Mouse (Mus musculus) embryonic facial prominence, embryonic 11.5 days (tissue): ENCODE measurements around the gene A630023A22Rik. TPM values are rescaled to one million over a fixed set of nuclear protein-coding genes. Genes with fewer than 3 reads are reported as not detected.

Experiments used
- ATAC-seq: fragments of 200-750 bp; cut with Nextera tagmentation; replicated peaks from 2 replicates; pipeline ENCODE4 v1.8.0; 2017; ENCODE audit warnings: low read depth; ENCODE audit not compliant: insufficient number of reproducible peaks, low FRiP score, low TSS enrichment
- DNase-seq: peaks from one replicate; pipeline ENCODE4 v3.0.0-alpha.2; 2015; ENCODE audit warnings: low spot score
- H3K27ac ChIP-seq: fragments of 300-500 bp; sonication (generic); replicated peaks from 2 replicates; pipeline ENCODE4 v1.5.1; 2014; ENCODE audit warnings: mild to moderate bottlenecking, low read depth, low read length, control low read depth
- H3K27me3 ChIP-seq: fragments of 300-500 bp; sonication (generic); 2 replicates; pipeline ENCODE4 v1.6.1; 2014; ENCODE audit warnings: mild to moderate bottlenecking, low read length, moderate library complexity, mixed read lengths; ENCODE audit not compliant: control insufficient read depth, insufficient read depth
- H3K36me3 ChIP-seq: fragments of 300-500 bp; sonication (generic); replicated peaks from 2 replicates; pipeline ENCODE4 v1.6.1; 2014; ENCODE audit warnings: low read depth, mild to moderate bottlenecking, low read length, moderate library complexity, mixed read lengths; ENCODE audit not compliant: control insufficient read depth, insufficient read depth
- H3K4me1 ChIP-seq: fragments of 300-500 bp; sonication (generic); 2 replicates; pipeline ENCODE4 v1.6.1; 2014; ENCODE audit warnings: low read length, mixed read lengths; ENCODE audit not compliant: control insufficient read depth, insufficient read depth
- H3K4me2 ChIP-seq: fragments of 300-500 bp; sonication (generic); 2 replicates; pipeline ENCODE4 v1.6.1; 2014; ENCODE audit warnings: low read depth, mild to moderate bottlenecking, control low read depth, low read length, moderate library complexity
- H3K4me3 ChIP-seq: fragments of 300-500 bp; sonication (generic); 2 replicates; pipeline ENCODE4 v1.5.1; 2014; ENCODE audit warnings: low read depth, low read length, control low read depth
- H3K9ac ChIP-seq: fragments of 300-500 bp; sonication (generic); replicated peaks from 2 replicates; pipeline ENCODE4 v1.6.1; 2014; ENCODE audit warnings: mild to moderate bottlenecking, control low read depth, low read length
- H3K9me3 ChIP-seq: fragments of 300-500 bp; sonication (generic); replicated peaks from 2 replicates; pipeline ENCODE4 v1.6.1; 2016; ENCODE audit warnings: mild to moderate bottlenecking, low read length, inconsistent platforms, mixed read lengths; ENCODE audit not compliant: control insufficient read depth
- WGBS: fragments of 180-500 bp; shearing (Covaris S2); extraction: QIAGEN DNeasy Blood & Tissue Kit; methylation state at CpG from one replicate; pipeline ENCODE4 v1.1.7; 2014; 5-methylcytosine and 5-hydroxymethylcytosine counted together
- polyA plus RNA-seq: library from polyadenylated mRNA; unstranded; fragments of >200 nt; fragmentation: Nextera tagmentation; extraction: Ambion mirVana; gene quantifications from 2 replicates; pipeline ENCODE4 v1.2.1, GENCODE M21; 2014

A630023A22Rik gene
- polyA plus RNA-seq: not detected in 2 replicates

DNA sequence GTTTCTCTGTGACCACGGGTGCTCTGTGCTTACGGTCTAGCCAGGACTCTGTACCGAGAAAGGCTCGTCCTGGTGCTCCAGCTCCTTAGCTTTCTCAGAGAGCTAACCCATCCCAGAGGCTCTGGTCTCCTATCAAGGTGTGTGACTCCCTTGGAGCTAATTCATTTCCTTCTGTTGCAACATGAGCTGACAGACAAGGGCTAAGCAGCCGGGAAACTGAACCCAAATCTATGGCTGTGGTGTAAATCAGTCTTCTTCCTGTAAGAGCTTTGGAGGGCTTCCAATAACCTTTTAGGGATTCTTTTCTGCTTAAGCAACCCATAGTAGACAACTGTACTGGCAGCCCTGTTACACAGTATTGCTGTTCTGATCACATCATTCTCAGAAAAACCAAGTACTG, at the start of gene A630023A22Rik:
TSS of gene A630023A22Rik (minus strand) at position 154 of the 400 bp plus-strand sequence.
- no peaks in the 10 kb centered on the region for H3K36me3 ChIP-seq
- DNase-seq: no peak
- no peak within 1 kb of the TSS for H3K27ac ChIP-seq
- H3K9me3 ChIP-seq: no peaks in the 10 kb centered on the region
- no peak within 1 kb of the TSS for H3K4me3 ChIP-seq
- H3K27me3 ChIP-seq: no peaks in the 10 kb centered on the region
- H3K9ac ChIP-seq: no peak within 1 kb of the TSS
- H3K4me1 ChIP-seq: no peaks in the 10 kb centered on the region
- H3K4me2 ChIP-seq: no peak within 1 kb of the TSS
- 75% methylated on average over 5 of the region's 5 CpGs for WGBS
- no peak for ATAC-seq

DNA sequence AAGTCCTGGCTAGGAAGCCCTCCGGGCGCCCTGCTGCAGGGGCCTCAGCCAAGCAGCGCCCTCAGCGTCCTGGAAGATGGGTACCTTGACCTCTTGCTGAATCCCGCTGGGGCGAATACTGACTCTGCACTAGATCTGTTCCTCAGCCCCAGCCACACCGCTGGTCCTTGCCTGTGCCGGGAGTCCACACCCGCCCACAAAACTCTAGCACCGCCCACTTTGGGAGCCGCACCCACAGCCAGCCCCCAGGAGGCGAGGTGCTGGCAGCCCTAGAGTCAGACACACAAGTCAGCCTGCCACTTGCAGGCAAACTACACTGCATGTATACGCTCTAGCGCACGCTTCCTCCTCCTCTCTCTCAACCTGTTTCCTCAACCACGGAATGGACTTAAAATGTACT, 49.8 kb upstream of the A630023A22Rik start, which contains the start of gene Npy4r:
TSS of gene Npy4r (minus strand) at position 148 of the 400 bp plus-strand sequence.
- no peak within 1 kb of the TSS for H3K4me3 ChIP-seq
- DNase-seq (peak; percentile 54), ATAC-seq (no peak; the same call in 1 of the 2 replicates)
- 14% methylated on average over 16 of the region's 16 CpGs for WGBS
- H3K27me3 ChIP-seq: no peaks in the 10 kb centered on the region
- no peaks in the 10 kb centered on the region for H3K9me3 ChIP-seq
- no peak within 1 kb of the TSS for H3K27ac ChIP-seq
- H3K36me3 ChIP-seq: no peaks in the 10 kb centered on the region
- no peak within 1 kb of the TSS for H3K9ac ChIP-seq
- no peak within 1 kb of the TSS; the same call in 1 of the 2 replicates for H3K4me2 ChIP-seq
- H3K4me1 ChIP-seq: peaks cover 2% of the 10 kb centered on the region; the same call in 1 of the 2 replicates

DNA sequence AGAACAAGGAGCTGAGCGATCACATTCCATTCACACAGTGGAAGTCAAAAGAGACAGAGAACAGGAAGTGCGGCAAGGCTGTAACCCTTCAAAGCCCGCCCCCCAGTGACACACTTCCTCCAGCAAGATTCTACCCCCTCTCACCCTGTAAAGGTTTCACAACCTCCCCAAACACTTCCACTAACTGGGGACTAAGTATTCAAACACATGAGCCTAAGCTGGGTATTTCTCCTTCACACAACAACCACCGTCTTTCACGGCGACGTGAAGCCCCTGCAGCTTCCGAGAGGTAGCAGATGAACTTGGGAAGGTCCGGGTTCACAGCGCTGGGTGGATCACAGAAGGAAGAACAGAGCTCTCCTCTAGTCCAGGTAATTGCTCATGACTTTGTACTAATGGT, 40.4 kb upstream of the A630023A22Rik start:
- 91% methylated on average over 10 of the region's 10 CpGs for WGBS

DNA sequence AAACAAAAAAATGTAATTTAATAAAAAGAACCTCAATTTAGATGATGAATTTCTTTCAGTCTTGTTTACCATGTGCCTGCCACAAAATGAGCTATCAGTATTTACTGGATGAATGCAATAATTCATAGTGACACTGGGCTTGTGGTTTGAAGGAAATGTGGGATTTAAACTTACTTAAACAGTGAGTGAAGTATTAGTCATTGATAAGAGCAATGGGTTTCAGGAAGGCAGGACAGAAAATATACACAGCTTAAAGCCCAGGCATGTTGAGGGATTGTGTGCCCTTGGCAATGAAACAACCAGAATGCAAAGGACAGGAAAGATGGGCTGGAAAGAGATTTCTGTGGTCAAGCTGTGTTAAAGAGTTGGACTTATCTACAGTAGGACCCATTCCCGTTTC, 39.8 kb upstream of the A630023A22Rik start:
- ATAC-seq (no peak), DNase-seq (no peak)
- H3K4me1 ChIP-seq: no peaks in the 10 kb centered on the region
- H3K4me3 ChIP-seq: no peak overlapping the region
- no peaks in the 10 kb centered on the region for H3K36me3 ChIP-seq
- H3K4me2 ChIP-seq: no peak overlapping the region
- H3K27ac ChIP-seq: no peak overlapping the region
- WGBS: 71% methylated on average over 1 of the region's 1 CpGs
- no peaks in the 10 kb centered on the region for H3K27me3 ChIP-seq
- no peaks in the 10 kb centered on the region for H3K9me3 ChIP-seq
- H3K9ac ChIP-seq: no peak overlapping the region

More for the DNA sequence above, 40.4 kb upstream of the A630023A22Rik start:
- ATAC-seq (no peak), DNase-seq (no peak)
- Histone ChIP-seq H3K4me2 (no peak overlapping the region), H3K27ac (no peak overlapping the region), H3K4me3 (no peak overlapping the region), H3K4me1 (no peaks in the 10 kb centered on the region), H3K9ac (no peak overlapping the region), H3K27me3 (no peaks in the 10 kb centered on the region), H3K36me3 (no peaks in the 10 kb centered on the region), H3K9me3 (no peaks in the 10 kb centered on the region)

DNA sequence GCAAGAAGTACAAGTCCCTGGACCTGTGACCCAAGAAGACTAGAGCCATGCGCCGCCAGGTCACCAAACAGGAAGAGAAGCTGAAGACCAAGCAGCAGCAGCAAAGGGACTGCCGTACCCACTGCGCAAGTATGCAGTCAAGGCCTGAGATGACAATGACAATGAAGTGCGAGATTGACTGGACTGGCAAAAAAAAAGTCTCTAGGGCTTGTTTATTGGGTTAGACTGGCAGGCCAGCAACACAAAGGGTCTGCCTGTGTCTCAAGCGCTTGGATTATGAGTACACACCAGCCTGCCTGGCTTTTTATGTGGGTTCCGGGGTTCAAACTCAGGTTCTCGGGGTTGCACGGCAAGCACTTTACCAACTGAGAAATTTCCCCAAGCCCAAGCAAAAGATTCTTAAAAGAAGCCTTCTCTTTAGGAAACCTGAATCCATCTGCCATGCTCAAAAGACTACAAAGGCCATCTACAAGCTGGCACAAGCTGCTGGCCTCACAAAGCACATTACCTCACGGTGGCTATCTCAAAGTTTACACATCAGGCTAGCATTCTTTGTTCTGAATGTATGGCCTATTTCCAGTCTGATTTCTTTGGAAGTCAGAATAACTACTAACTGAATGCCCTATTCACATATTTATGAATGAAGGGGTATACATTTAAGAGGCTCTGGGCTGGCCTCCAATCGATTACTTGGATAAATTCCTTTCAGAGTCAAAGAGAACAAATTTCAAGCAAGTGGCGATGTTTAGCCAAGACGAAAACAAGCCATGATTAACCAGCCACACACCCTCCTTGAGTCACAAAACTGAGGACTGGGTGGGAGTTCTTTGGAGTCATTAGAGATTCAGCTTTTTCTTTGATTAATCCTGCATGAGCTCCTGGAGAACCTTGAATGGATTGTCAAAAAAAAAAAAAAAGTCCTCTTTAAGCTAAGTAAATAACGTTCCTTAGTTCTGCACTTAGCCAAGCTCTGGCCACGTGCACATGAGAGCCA, 37.4 kb upstream of the A630023A22Rik start:
- DNase-seq (peak; percentile 4), ATAC-seq (no peak)
- no peak overlapping the region for H3K27ac ChIP-seq

DNA sequence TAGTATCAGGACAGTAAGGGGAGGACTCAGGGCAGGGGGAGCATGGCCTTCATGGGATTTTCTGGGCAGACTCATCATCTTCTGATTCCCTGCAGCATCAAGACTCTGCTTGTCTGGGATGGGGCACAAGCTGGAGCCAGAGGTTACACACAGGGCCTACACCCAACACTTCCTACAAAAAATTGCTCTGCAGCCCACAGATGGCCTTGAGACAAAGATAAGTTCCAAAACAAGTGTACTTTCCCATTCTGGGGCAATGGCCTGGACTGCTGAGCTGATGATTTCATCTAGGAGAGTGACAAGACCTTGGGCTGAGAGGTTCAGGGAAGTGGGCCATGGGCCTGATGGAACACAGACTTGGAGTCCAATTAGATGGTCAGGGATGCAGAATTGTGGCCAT, 32.8 kb upstream of the A630023A22Rik start:
- Histone ChIP-seq H3K9ac (no peak overlapping the region), H3K27ac (no peak overlapping the region), H3K36me3 (no peaks in the 10 kb centered on the region), H3K4me3 (no peak overlapping the region), H3K9me3 (no peaks in the 10 kb centered on the region), H3K4me1 (no peaks in the 10 kb centered on the region), H3K27me3 (no peaks in the 10 kb centered on the region), H3K4me2 (no peak overlapping the region)
- DNase-seq: no peak
- no peak for ATAC-seq

More for the DNA sequence above, 37.4 kb upstream of the A630023A22Rik start:
- Histone ChIP-seq H3K4me3 (no peak overlapping the region), H3K36me3 (no peaks in the 10 kb centered on the region), H3K4me1 (no peaks in the 10 kb centered on the region), H3K4me2 (no peak overlapping the region), H3K9me3 (no peaks in the 10 kb centered on the region), H3K27me3 (no peaks in the 10 kb centered on the region), H3K9ac (no peak overlapping the region)
- WGBS: 82% methylated on average over 15 of the region's 15 CpGs

DNA sequence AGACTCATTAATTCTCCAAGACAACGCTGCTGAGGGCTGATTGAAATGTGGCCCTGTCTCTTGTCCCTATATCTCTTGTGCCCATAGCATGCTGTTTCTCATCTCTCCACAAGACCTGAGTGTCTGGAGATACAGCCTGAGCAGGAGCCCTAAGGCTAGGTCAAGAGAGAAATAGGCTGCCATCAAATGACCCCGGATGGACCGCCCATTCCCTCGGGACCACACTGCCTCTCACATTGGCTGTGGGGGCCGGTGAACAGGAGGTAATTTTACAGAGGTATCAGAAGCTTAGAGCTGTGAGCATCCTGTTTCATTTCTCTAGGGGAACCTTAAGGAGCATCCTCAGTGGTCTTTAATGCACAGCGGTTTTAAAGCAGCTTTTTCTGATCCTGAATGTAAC, 28.7 kb upstream of the A630023A22Rik start:
- Histone ChIP-seq H3K36me3 (no peaks in the 10 kb centered on the region), H3K4me3 (no peak overlapping the region), H3K9ac (no peak overlapping the region), H3K4me1 (no peaks in the 10 kb centered on the region), H3K27ac (no peak overlapping the region), H3K4me2 (no peak overlapping the region), H3K27me3 (no peaks in the 10 kb centered on the region), H3K9me3 (no peaks in the 10 kb centered on the region)
- DNase-seq (no peak), ATAC-seq (no peak)
- 62% methylated on average over 6 of the region's 6 CpGs for WGBS

DNA sequence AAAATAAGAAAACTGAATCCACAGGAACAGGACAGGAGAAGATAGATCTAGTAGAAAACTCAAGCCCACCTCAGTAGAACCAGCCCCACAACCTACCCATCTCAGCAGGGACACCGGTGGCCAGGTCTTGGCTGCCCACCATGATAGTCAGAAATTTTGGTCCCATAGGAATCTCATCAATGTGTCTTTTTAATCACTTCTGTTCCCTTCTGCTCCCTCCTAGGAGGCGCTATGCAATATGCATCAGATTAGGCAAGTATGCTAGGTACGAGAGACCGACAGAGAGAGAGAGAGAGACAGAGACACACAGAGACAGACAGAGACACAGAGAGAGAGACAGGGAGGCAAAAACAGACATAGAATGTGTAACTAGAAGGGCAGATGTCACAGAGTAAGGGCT, 19.1 kb upstream of the A630023A22Rik start:
- WGBS: 92% methylated on average over 4 of the region's 4 CpGs
- no peak for ATAC-seq

More for the DNA sequence above, 19.1 kb upstream of the A630023A22Rik start:
- Histone ChIP-seq H3K27ac (no peak overlapping the region), H3K36me3 (no peaks in the 10 kb centered on the region), H3K27me3 (no peaks in the 10 kb centered on the region), H3K4me1 (no peaks in the 10 kb centered on the region), H3K4me3 (no peak overlapping the region), H3K4me2 (no peak overlapping the region), H3K9ac (no peak overlapping the region), H3K9me3 (no peaks in the 10 kb centered on the region)
- DNase-seq: no peak
